Mouse (Mus musculus): ENCODE results near the gene Hsd3b6.

Hsd3b6 gene

DNA sequence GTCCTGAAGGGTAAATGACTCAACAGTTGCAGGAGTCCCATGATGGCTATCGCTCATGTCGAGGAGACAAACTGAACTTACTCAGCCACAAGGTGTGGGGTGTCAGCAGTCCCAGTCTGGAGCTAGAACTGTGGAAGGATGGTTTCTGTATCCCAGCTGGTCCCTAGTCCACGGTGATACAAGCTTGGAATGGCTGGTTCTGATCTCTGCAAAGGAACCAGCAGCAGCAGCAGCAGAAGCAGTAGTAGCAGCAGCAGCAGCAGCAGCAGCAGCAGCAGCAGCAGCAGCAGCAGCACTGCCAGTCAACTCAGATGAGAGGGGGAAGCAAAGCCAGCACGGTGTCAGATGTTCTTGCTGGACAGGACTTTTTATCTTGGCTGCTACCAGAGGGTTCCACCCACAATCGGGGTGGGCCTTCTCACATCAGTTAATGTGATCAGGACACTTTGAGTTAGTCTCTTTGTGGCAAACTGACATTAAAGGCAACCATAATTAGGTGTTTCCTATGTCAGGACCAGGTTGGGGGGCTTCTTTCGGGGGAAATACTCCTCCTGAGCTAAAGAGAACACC, at the start of gene Hsd3b6:
TSS of gene Hsd3b6 (minus strand) at position 343 of the 570 bp plus-strand sequence.
- no peaks in the 10 kb centered on the region for H3K4me1 ChIP-seq (replicated peaks; ENCODE audit: low read depth, low read length)
- no peaks in the 10 kb centered on the region for H3K27me3 ChIP-seq (ENCODE audit: insufficient read depth, low read length)
- no peaks in the 10 kb centered on the region for H3K9me3 ChIP-seq (ENCODE audit: low read length)
- TF ChIP-seq CTCF (conservative IDR thresholded peaks at IDR 0.05; ENCODE audit: low read length), result no peak
- no peak for TF ChIP-seq POU5F1 (IDR thresholded peaks at IDR 0.05; ENCODE audit: borderline replicate concordance, low read length)
- no peak for TF ChIP-seq NANOG (IDR thresholded peaks at IDR 0.05; ENCODE audit: borderline replicate concordance, low read length)
- H3K36me3 ChIP-seq (ENCODE audit: insufficient read depth, low read length), result no peaks in the 10 kb centered on the region
- H3K4me3 ChIP-seq (replicated peaks; ENCODE audit: low read length), result no peak within 1 kb of the TSS

DNA sequence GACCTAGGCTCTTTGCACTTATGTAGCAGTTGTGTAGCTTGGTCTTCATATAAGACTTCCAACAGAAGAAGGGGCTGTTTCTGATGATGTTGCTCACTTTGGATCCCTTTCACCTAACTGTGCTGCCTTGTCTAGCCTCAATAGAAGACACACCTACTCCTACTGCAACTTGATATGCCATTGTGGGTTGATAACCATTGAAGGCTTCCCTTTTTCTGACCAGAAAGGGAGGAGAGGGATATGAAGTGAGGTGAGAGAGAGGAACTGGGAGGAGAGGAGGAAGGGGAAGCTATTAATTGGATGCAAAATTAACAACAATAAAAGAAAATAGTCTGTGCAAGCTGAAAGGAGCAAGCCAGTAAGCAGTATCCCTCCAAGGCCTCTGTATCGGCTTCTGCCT, 48.6 kb upstream of the Hsd3b6 start:
- Histone ChIP-seq H3K36me3 (ENCODE audit: insufficient read depth, low read length) (no peaks in the 10 kb centered on the region), H3K9me3 (ENCODE audit: low read length) (no peaks in the 10 kb centered on the region)
- TF ChIP-seq CTCF (conservative IDR thresholded peaks at IDR 0.05; ENCODE audit: low read length), result no peak
- no peak for TF ChIP-seq NANOG (IDR thresholded peaks at IDR 0.05; ENCODE audit: borderline replicate concordance, low read length)
- no peak for TF ChIP-seq POU5F1 (IDR thresholded peaks at IDR 0.05; ENCODE audit: borderline replicate concordance, low read length)

DNA sequence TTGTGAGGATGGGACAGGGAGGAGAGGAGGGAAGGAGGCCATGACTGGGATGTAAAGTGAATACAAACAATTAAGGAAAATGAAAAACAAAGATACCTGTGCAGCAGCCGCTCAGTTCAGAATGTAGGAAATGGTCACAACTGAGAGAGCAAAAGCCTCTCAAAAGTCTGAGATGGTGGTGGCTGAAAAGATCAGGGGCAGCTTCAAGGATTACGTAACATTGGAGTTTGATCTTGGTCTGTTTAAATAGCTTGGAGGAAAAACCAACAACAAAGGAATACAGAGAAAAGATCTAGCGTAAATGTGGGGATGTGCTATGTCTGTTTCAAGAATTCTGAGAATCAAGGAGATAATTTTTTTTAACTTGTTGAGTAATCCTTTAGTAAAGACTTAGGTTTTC, 45.3 kb upstream of the Hsd3b6 start, which contains the start of gene Hsd3b1:
TSS of gene Hsd3b1 (minus strand) at position 219 of the 400 bp plus-strand sequence.
- no peaks in the 10 kb centered on the region for H3K27me3 ChIP-seq (ENCODE audit: insufficient read depth, low read length)
- TF ChIP-seq POU5F1 (IDR thresholded peaks at IDR 0.05; ENCODE audit: borderline replicate concordance, low read length), result no peak
- TF ChIP-seq CTCF (conservative IDR thresholded peaks at IDR 0.05; ENCODE audit: low read length), result no peak
- no peak for TF ChIP-seq NANOG (IDR thresholded peaks at IDR 0.05; ENCODE audit: borderline replicate concordance, low read length)
- no peak within 1 kb of the TSS for H3K4me3 ChIP-seq (replicated peaks; ENCODE audit: low read length)
- no peaks in the 10 kb centered on the region for H3K36me3 ChIP-seq (ENCODE audit: insufficient read depth, low read length)
- no peaks in the 10 kb centered on the region for H3K9me3 ChIP-seq (ENCODE audit: low read length)
- H3K4me1 ChIP-seq (replicated peaks; ENCODE audit: low read depth, low read length), result no peaks in the 10 kb centered on the region

More for the DNA sequence above, 48.6 kb upstream of the Hsd3b6 start:
- Histone ChIP-seq H3K4me3 (replicated peaks; ENCODE audit: low read length) (no peak overlapping the region), H3K4me1 (replicated peaks; ENCODE audit: low read depth, low read length) (no peaks in the 10 kb centered on the region), H3K27me3 (ENCODE audit: insufficient read depth, low read length) (no peaks in the 10 kb centered on the region)

DNA sequence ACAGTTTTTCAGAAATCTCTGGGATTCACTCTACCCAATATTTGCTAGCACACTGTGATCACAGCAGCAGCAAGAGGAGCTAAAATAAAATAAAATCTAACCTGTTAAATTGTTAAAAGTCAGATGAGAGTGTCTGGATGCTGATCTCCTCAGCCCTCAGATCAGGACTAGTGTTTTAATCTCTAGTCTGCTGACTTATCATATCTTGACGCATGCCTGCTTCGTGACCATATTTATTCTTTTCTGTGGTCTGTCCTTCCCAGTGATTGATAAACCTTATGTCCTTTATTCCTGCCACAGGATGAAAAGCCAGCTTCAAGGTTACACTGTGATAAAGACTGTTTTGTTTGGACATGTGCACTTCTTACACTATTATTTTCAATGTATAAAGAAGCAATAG, 43.8 kb upstream of the Hsd3b6 start:
- Histone ChIP-seq H3K4me3 (replicated peaks; ENCODE audit: low read length) (no peak overlapping the region), H3K9me3 (ENCODE audit: low read length) (no peaks in the 10 kb centered on the region), H3K27me3 (ENCODE audit: insufficient read depth, low read length) (no peaks in the 10 kb centered on the region), H3K36me3 (ENCODE audit: insufficient read depth, low read length) (no peaks in the 10 kb centered on the region), H3K4me1 (replicated peaks; ENCODE audit: low read depth, low read length) (no peaks in the 10 kb centered on the region)
- TF ChIP-seq NANOG (IDR thresholded peaks at IDR 0.05; ENCODE audit: borderline replicate concordance, low read length) (no peak), POU5F1 (IDR thresholded peaks at IDR 0.05; ENCODE audit: borderline replicate concordance, low read length) (no peak), CTCF (conservative IDR thresholded peaks at IDR 0.05; ENCODE audit: low read length) (no peak)

DNA sequence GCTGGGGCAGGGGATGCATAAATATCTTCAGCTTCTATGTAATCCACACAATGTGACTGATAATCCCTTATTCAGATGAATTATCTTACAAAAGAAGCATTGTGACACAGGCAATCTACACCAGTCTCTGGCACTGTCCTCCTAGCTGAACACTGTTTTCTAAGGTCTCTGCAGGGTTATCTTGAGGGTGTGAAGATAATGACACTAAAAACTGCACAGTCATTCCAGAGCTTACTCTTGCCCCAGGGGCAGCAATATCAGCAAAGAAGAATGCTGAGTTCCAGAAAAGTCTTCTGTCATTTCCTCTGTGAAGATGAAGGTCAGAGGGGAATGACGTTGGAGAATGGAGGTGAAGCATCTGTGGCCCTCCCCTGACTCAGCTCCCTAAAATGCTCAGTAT, 42.6 kb upstream of the Hsd3b6 start:
- Histone ChIP-seq H3K9me3 (ENCODE audit: low read length) (no peaks in the 10 kb centered on the region), H3K27me3 (ENCODE audit: insufficient read depth, low read length) (no peaks in the 10 kb centered on the region), H3K36me3 (ENCODE audit: insufficient read depth, low read length) (no peaks in the 10 kb centered on the region), H3K4me3 (replicated peaks; ENCODE audit: low read length) (no peak overlapping the region), H3K4me1 (replicated peaks; ENCODE audit: low read depth, low read length) (no peaks in the 10 kb centered on the region)
- no peak for TF ChIP-seq CTCF (conservative IDR thresholded peaks at IDR 0.05; ENCODE audit: low read length)
- no peak for TF ChIP-seq NANOG (IDR thresholded peaks at IDR 0.05; ENCODE audit: borderline replicate concordance, low read length)
- no peak for TF ChIP-seq POU5F1 (IDR thresholded peaks at IDR 0.05; ENCODE audit: borderline replicate concordance, low read length)

DNA sequence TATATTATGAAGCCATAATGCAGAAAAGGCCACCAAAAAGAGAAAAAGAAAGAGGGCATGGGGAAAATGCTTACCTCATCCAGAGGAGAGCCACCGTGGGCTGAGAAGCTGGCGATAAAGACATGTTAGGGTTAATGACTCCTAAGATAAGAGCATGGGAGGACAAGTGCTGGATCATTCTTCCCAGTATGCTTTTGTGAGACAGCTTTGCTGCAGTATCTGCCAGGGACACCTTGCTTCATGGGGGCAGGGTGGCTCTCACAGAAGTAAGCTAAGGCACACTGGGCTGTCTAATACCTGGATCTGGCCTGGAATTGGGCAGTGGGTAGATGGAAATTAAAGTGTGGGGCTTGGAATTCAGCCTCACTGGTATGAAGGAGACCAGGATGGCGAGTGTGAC, 40.9 kb upstream of the Hsd3b6 start:
- TF ChIP-seq CTCF (conservative IDR thresholded peaks at IDR 0.05; ENCODE audit: low read length) (no peak), POU5F1 (IDR thresholded peaks at IDR 0.05; ENCODE audit: borderline replicate concordance, low read length) (no peak), NANOG (IDR thresholded peaks at IDR 0.05; ENCODE audit: borderline replicate concordance, low read length) (no peak)
- H3K36me3 ChIP-seq (ENCODE audit: insufficient read depth, low read length), result no peaks in the 10 kb centered on the region
- no peak overlapping the region for H3K4me3 ChIP-seq (replicated peaks; ENCODE audit: low read length)
- no peaks in the 10 kb centered on the region for H3K4me1 ChIP-seq (replicated peaks; ENCODE audit: low read depth, low read length)
- no peaks in the 10 kb centered on the region for H3K27me3 ChIP-seq (ENCODE audit: insufficient read depth, low read length)
- no peaks in the 10 kb centered on the region for H3K9me3 ChIP-seq (ENCODE audit: low read length)

DNA sequence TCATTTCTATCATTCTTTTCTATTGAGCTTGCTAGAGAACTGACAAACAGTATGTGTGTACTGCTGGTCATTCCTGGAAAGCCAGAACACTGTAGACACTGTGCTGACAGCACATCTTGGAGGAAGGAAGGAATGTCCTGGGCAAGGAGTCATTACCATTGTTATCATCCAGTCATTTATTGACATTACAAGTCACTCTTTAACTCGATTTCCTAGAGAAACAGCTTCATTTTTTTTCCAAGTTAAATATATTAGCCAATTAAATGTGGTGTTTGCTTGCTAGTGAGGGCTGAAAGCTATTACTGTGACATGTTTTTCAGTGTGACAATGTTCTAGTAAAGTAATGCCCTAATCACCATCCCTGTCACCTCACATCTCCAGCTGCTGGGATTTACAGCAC, 39.4 kb upstream of the Hsd3b6 start:
- no peaks in the 10 kb centered on the region for H3K9me3 ChIP-seq (ENCODE audit: low read length)
- no peaks in the 10 kb centered on the region for H3K4me1 ChIP-seq (replicated peaks; ENCODE audit: low read depth, low read length)
- no peaks in the 10 kb centered on the region for H3K27me3 ChIP-seq (ENCODE audit: insufficient read depth, low read length)
- no peak for TF ChIP-seq CTCF (conservative IDR thresholded peaks at IDR 0.05; ENCODE audit: low read length)
- TF ChIP-seq NANOG (IDR thresholded peaks at IDR 0.05; ENCODE audit: borderline replicate concordance, low read length), result no peak
- TF ChIP-seq POU5F1 (IDR thresholded peaks at IDR 0.05; ENCODE audit: borderline replicate concordance, low read length), result no peak
- no peaks in the 10 kb centered on the region for H3K36me3 ChIP-seq (ENCODE audit: insufficient read depth, low read length)
- H3K4me3 ChIP-seq (replicated peaks; ENCODE audit: low read length), result no peak overlapping the region

DNA sequence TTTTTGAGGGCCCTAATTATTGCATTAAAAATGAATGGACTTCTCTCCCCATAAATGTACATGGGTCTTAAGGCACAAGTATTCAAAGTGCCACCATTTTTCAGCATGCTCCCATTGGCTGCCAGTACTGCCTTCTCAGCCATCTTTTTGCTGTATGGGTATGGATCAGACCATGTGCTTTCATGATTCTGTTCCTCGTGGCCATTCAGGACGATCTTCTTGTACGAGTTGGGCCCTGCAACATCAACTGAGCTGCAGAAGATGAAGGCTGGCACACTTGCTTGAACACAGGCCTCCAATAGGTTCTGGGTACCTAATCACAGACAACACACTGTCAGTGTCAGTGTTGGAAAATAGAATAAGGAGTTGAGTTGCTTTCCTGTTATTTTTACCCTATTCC, 38.8 kb upstream of the Hsd3b6 start:
- H3K27me3 ChIP-seq (ENCODE audit: insufficient read depth, low read length), result no peaks in the 10 kb centered on the region
- no peaks in the 10 kb centered on the region for H3K9me3 ChIP-seq (ENCODE audit: low read length)
- TF ChIP-seq NANOG (IDR thresholded peaks at IDR 0.05; ENCODE audit: borderline replicate concordance, low read length) (no peak), CTCF (conservative IDR thresholded peaks at IDR 0.05; ENCODE audit: low read length) (no peak), POU5F1 (IDR thresholded peaks at IDR 0.05; ENCODE audit: borderline replicate concordance, low read length) (no peak)
- H3K4me1 ChIP-seq (replicated peaks; ENCODE audit: low read depth, low read length), result no peaks in the 10 kb centered on the region
- H3K36me3 ChIP-seq (ENCODE audit: insufficient read depth, low read length), result no peaks in the 10 kb centered on the region
- no peak overlapping the region for H3K4me3 ChIP-seq (replicated peaks; ENCODE audit: low read length)

DNA sequence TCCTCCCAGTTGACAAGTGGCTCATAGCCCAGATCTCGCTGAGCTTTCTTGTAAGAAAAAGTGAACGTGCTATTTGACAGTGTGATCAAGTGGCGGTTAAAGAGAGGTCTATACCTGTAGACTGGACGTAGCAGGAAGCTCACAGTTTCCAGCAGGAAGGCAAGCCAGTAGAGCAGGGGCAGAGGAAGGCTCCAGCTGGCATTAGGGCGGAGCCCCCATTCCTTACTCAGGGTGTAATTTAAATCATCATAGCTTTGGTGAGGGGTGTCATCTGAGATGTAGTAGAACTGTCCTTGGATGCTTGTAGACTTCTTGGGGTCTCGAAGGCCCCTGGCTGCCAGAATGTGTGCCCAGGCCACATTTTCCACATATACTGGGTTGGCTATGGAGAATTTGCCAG, 38.4 kb upstream of the Hsd3b6 start:
- Histone ChIP-seq H3K27me3 (ENCODE audit: insufficient read depth, low read length) (no peaks in the 10 kb centered on the region), H3K4me1 (replicated peaks; ENCODE audit: low read depth, low read length) (no peaks in the 10 kb centered on the region), H3K9me3 (ENCODE audit: low read length) (no peaks in the 10 kb centered on the region), H3K36me3 (ENCODE audit: insufficient read depth, low read length) (no peaks in the 10 kb centered on the region), H3K4me3 (replicated peaks; ENCODE audit: low read length) (no peak overlapping the region)
- TF ChIP-seq POU5F1 (IDR thresholded peaks at IDR 0.05; ENCODE audit: borderline replicate concordance, low read length) (no peak), NANOG (IDR thresholded peaks at IDR 0.05; ENCODE audit: borderline replicate concordance, low read length) (no peak), CTCF (conservative IDR thresholded peaks at IDR 0.05; ENCODE audit: low read length) (no peak)
